Mouse (Mus musculus) neural tube, embryonic 11.5 days (tissue): Measurements from ENCODE around the gene Klf13. TPM values are rescaled to one million over a fixed set of nuclear protein-coding genes. Genes with fewer than 3 reads are reported as not detected.

Experiments
- ATAC-seq: fragments of 200-750 bp; cut with Nextera tagmentation; 2 replicates; pipeline ENCODE4 v1.8.0; 2017; ENCODE audit warnings: moderate number of reproducible peaks, mild to moderate bottlenecking, moderate TSS enrichment, moderate library complexity; ENCODE audit not compliant: insufficient read depth, low FRiP score, low TSS enrichment
- DNase-seq: peaks from one replicate; pipeline ENCODE4 v3.0.0-alpha.2; 2015; ENCODE audit warnings: low spot score
- H3K27ac ChIP-seq: fragments of 300-500 bp; sonication (generic); 2 replicates; pipeline ENCODE4 v1.5.1; 2014; ENCODE audit warnings: low read depth, mild to moderate bottlenecking, low read length
- H3K27me3 ChIP-seq: fragments of 300-500 bp; sonication (generic); 2 replicates; pipeline ENCODE4 v1.6.1; 2014; ENCODE audit warnings: mild to moderate bottlenecking, low read length, mixed read lengths; ENCODE audit not compliant: control insufficient read depth, insufficient read depth
- H3K36me3 ChIP-seq: fragments of 300-500 bp; sonication (generic); 2 replicates; pipeline ENCODE4 v1.6.1; 2014; ENCODE audit warnings: mild to moderate bottlenecking, low read length, moderate library complexity, mixed read lengths; ENCODE audit not compliant: control insufficient read depth, insufficient read depth
- H3K4me1 ChIP-seq: fragments of 300-500 bp; sonication (generic); 2 replicates; pipeline ENCODE4 v1.6.1; 2014; ENCODE audit warnings: low read length, mixed read lengths; ENCODE audit not compliant: control insufficient read depth, insufficient read depth
- H3K4me2 ChIP-seq: fragments of 300-500 bp; sonication (generic); 2 replicates; pipeline ENCODE4 v1.6.1; 2014; ENCODE audit warnings: low read depth, mild to moderate bottlenecking, moderate library complexity
- H3K4me3 ChIP-seq: fragments of 300-500 bp; sonication (generic); 2 replicates; pipeline ENCODE4 v1.5.1; 2014; ENCODE audit warnings: low read depth, low read length
- H3K9ac ChIP-seq: fragments of 300-500 bp; sonication (generic); 2 replicates; pipeline ENCODE4 v1.6.1; 2014; ENCODE audit warnings: mild to moderate bottlenecking, low read length
- H3K9me3 ChIP-seq: fragments of 300-500 bp; sonication (generic); 2 replicates; pipeline ENCODE4 v1.6.1; 2016; ENCODE audit warnings: low read length; ENCODE audit not compliant: control insufficient read depth
- WGBS: fragments of 180-500 bp; shearing (Covaris S2); extraction: QIAGEN DNeasy Blood & Tissue Kit; methylation state at CpG from one replicate; pipeline ENCODE4 v1.1.7; 2014; 5-methylcytosine and 5-hydroxymethylcytosine counted together
- polyA plus RNA-seq: library from polyadenylated mRNA; unstranded; fragments of >200 nt; fragmentation: Nextera tagmentation; extraction: Ambion mirVana; gene quantifications from 2 replicates; pipeline ENCODE4 v1.2.1, GENCODE M21; 2014

The Klf13 gene
- polyA plus RNA-seq, 1 experiment from 2014 or later, result 33.8 TPM

DNA sequence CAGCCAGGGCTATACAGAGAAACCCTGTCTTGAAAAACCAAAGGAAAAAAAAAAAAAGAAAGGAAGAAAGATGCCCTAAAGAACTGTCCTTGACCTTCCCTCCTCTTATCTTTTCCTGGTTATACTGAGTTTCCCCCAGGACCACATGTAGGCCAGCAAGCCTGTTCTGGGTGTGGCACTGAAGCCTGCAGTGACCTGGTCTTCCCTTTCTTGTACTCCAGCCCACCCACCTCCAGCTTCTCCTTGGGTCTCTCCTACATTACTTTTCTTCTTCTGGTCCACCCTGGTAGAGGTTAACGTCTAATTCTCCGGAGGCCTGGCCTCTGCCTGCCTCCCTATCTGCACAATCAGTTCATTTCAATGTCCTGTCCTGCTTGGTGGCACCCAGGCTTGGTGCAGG lies 16.7 kb upstream of the Klf13 start:
- ATAC-seq (no peak), DNase-seq (no peak)
- peaks cover 17% of the 10 kb centered on the region for H3K4me1 ChIP-seq
- no peak overlapping the region for H3K4me2 ChIP-seq
- H3K9me3 ChIP-seq, result no peaks in the 10 kb centered on the region
- no peaks in the 10 kb centered on the region for H3K36me3 ChIP-seq
- 95% methylated on average over 2 of the region's 2 CpGs for WGBS
- H3K27me3 ChIP-seq, result no peaks in the 10 kb centered on the region
- no peak overlapping the region for H3K27ac ChIP-seq
- no peak overlapping the region for H3K4me3 ChIP-seq
- no peak overlapping the region for H3K9ac ChIP-seq

DNA sequence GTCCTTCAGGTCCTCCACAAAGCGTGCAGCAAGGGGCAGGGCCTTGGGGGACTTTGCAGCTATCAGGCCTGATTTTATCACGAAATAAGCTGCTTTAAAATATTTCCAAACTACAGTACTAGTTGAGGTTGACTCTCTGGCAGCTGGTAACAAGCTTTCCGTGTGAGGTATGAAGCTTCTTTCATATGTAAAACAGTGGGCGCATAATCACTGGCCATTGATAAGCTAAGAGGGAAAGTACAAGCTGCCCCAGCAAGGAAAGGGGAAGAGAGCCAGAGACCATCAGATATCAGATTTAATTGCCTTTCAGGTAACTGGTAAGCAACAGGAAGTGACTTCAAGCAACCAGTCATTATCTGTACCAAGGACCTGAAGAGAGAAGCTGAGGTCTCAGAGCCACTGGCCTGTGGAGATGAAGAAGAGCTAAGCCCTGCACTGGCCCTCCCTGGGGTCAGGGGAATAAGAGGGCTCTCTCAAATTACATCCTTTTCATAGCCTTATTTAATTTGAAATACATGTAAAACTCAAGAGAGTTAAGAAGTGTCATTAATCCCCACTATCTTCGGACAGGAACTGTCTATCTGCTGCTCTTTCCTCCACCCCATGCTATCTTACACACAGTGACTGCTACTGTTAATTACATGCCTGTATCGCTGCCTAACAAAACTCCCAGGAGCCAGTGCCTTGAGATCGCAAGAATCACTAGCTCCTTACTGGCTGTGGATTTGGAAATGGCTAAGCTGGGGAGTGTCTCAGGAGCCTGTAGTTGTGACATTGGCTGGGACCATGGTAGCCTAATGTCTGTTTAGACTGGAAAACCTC lies 13.6 kb upstream of the Klf13 start:
- Histone ChIP-seq H3K4me2 (no peak overlapping the region), H3K36me3 (no peaks in the 10 kb centered on the region), H3K27ac (no peak overlapping the region), H3K27me3 (no peaks in the 10 kb centered on the region), H3K9ac (no peak overlapping the region), H3K4me1 (peaks cover 5% of the 10 kb centered on the region; the same call in 1 of the 2 replicates), H3K9me3 (no peaks in the 10 kb centered on the region), H3K4me3 (no peak overlapping the region)
- DNase-seq, result no peak
- ATAC-seq, result no peak
- 63% methylated on average over 7 of the region's 7 CpGs for WGBS

- DNase-seq, result no peak
- no peak overlapping the region for H3K4me2 ChIP-seq
- no peak overlapping the region for H3K9ac ChIP-seq
- H3K36me3 ChIP-seq, result no peaks in the 10 kb centered on the region
- H3K4me3 ChIP-seq, result no peak overlapping the region
- H3K27me3 ChIP-seq, result no peaks in the 10 kb centered on the region
- no peak overlapping the region for H3K27ac ChIP-seq
- no peak for ATAC-seq
- no peaks in the 10 kb centered on the region for H3K9me3 ChIP-seq
- 0 out of 2 replicates have a peak, but pooled peaks cover 3% of the 10 kb centered on the region for H3K4me1 ChIP-seq
- WGBS, result 78% methylated on average over 10 of the region's 10 CpGs
These were observed 12.4 kb upstream of the Klf13 start for GRCm38 (mm10) chr7:63950931-63951607.

DNA sequence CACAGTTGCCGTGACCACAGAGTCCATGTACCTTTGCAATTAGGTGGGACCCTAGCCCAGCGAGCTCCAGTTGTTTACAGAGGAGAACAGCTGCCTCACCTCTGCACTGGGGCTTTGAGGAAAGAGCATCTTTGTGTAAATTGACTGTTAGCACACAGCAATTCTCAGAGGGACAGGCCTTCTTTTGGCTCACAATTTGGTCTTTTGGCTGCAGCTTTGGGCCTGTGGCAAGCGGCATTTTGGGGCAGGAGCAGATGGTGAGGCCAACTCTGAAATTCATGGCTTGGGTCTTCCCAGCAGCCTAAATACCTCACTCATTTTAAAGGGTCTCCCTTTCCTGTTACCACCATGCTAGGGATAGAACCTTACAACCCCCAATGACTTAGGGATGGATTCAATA lies 10.5 kb upstream of the Klf13 start:
- DNase-seq (no peak), ATAC-seq (no peak)
- H3K9ac ChIP-seq, result no peak overlapping the region
- no peak overlapping the region for H3K4me3 ChIP-seq
- no peak overlapping the region for H3K4me2 ChIP-seq
- H3K9me3 ChIP-seq, result no peaks in the 10 kb centered on the region
- no peaks in the 10 kb centered on the region for H3K27me3 ChIP-seq
- no peaks in the 10 kb centered on the region for H3K36me3 ChIP-seq
- H3K27ac ChIP-seq, result no peak overlapping the region
- H3K4me1 ChIP-seq, result 0 out of 2 replicates have a peak, but pooled peaks cover 3% of the 10 kb centered on the region
- 52% methylated on average over 3 of the region's 3 CpGs for WGBS

GRCm38 (mm10) chr7:63947514-63948487 lies 9.1 kb upstream of the Klf13 start:
- Histone ChIP-seq H3K27me3 (no peaks in the 10 kb centered on the region), H3K4me2 (no peak overlapping the region), H3K9ac (no peak overlapping the region), H3K36me3 (no peaks in the 10 kb centered on the region), H3K4me3 (no peak overlapping the region), H3K27ac (no peak overlapping the region), H3K4me1 (0 out of 2 replicates have a peak, but pooled peaks cover 3% of the 10 kb centered on the region), H3K9me3 (no peaks in the 10 kb centered on the region)
- no peak for ATAC-seq
- 58% methylated on average over 11 of the region's 11 CpGs for WGBS
- no peak for DNase-seq

DNA sequence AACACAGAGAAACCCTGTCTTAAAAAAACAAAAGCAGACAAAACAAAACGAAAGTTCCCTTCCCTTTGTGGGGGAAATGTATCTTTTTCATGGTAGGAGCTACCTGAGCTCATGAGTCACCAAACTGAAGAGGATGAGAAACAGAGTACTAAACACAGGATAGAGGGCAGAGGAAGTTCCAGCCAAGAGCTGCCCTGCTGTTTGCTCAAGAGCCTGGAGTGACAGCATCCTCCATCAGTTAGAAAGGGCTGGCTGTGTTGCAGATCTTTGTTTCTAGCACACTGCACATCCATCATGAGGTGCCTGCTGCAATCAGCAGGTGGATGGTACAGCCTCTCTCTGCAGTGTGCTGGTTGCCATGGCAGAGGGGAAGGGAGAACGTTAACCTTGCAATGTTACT lies 5.2 kb upstream of the Klf13 start:
- H3K4me1 ChIP-seq, result no peaks in the 10 kb centered on the region
- no peak overlapping the region for H3K27ac ChIP-seq
- no peak overlapping the region for H3K4me2 ChIP-seq
- H3K9ac ChIP-seq, result no peak overlapping the region
- 43% methylated on average over 2 of the region's 2 CpGs for WGBS
- DNase-seq, result no peak
- no peaks in the 10 kb centered on the region for H3K9me3 ChIP-seq
- no peak overlapping the region for H3K4me3 ChIP-seq
- H3K36me3 ChIP-seq, result no peaks in the 10 kb centered on the region
- ATAC-seq, result no peak
- no peaks in the 10 kb centered on the region for H3K27me3 ChIP-seq

DNA sequence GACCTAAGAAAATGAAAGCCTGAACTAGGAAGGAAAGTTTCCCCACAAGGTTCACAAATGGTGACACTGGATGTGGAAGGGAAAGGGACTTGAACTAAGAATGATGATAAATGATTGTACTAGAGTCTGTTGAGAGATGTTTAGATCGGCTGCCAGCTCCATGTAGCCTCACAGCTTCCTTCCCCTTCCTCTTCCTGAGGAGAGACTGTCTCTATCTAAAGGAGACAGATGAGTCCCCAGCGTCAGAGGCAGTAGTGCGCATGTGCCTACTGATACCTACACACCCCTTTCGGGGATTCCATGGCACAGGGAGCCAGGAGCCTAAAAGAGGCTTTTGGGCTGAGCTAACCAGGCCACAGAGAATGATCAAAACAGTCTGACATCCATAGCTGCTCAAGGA lies 2.8 kb upstream of the Klf13 start:
- H3K36me3 ChIP-seq, result no peaks in the 10 kb centered on the region
- H3K4me1 ChIP-seq, result no peaks in the 10 kb centered on the region
- no peak overlapping the region for H3K4me2 ChIP-seq
- H3K27me3 ChIP-seq, result no peaks in the 10 kb centered on the region
- H3K9me3 ChIP-seq, result no peaks in the 10 kb centered on the region
- no peak overlapping the region for H3K4me3 ChIP-seq
- H3K27ac ChIP-seq, result no peak overlapping the region
- no peak overlapping the region for H3K9ac ChIP-seq
- WGBS, result 92% methylated on average over 4 of the region's 4 CpGs
- DNase-seq (no peak), ATAC-seq (no peak)

DNA sequence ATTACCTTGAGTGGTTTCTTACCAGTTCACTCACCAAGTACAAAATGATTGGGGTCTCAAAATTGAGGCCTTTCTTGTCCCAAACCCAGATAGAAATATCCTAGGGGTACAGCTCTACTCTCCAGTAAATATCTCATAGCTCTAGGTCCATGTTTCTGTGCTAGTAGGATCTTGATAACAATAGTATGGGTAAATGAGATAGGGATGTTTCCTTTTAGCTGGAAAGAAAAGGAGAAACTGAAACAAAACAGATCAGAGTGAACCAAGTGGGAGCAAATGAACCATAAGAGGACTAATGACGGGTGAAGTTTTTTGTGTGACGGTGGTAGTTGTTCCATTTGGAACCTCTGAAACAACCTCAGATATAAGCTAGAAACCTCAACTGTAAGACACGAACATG lies 2.3 kb upstream of the Klf13 start:
- Histone ChIP-seq H3K36me3 (no peaks in the 10 kb centered on the region), H3K9me3 (no peaks in the 10 kb centered on the region), H3K4me1 (no peaks in the 10 kb centered on the region), H3K27me3 (no peaks in the 10 kb centered on the region), H3K9ac (no peak overlapping the region), H3K27ac (no peak overlapping the region), H3K4me2 (no peak overlapping the region), H3K4me3 (no peak overlapping the region)
- 77% methylated on average over 3 of the region's 3 CpGs for WGBS
- ATAC-seq (no peak), DNase-seq (no peak)
